Mouse (Mus musculus): Measurements from ENCODE around the gene Fem1b. TPM values are rescaled to one million over a fixed set of nuclear protein-coding genes. Genes with fewer than 3 reads are reported as not detected.

Gene Fem1b
- polyA plus RNA-seq (2015; fragmentation: Nextera tagmentation; extraction: Ambion mirVana) = 9.7 and 11.9 TPM in 2 replicates

DNA sequence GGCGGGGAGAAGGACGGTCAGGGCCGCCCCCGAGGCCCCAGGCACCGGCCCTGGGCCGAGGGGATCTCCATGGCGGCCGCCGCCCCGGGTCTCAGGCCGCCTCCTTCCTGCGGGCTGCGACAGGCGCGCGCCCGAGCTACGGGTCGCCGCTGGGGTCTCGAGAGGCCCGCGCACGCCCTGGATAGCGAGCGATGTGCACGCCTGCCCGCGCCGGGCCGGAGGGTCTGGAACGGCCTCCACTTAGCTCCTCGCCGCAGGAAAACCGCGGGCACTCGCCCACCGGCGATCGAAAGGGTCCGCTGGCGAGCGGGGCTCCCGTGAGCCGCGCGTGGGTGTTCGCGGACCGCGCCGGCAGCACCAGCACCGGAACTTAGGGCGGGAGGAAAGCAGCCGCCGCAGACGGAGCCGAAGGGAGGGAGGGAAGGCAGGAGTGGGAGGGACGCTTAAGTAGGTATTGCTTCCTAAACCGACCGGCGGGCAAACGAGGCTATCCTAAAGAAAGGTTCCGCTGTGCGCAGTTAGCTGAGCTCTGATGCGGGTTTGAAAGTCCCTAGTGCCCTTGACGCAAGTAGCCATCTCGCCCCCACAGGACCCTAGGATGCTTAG, at the start of gene Fem1b:
TSS of gene Fem1b (minus strand) at position 419 of the 606 bp plus-strand sequence.

DNA sequence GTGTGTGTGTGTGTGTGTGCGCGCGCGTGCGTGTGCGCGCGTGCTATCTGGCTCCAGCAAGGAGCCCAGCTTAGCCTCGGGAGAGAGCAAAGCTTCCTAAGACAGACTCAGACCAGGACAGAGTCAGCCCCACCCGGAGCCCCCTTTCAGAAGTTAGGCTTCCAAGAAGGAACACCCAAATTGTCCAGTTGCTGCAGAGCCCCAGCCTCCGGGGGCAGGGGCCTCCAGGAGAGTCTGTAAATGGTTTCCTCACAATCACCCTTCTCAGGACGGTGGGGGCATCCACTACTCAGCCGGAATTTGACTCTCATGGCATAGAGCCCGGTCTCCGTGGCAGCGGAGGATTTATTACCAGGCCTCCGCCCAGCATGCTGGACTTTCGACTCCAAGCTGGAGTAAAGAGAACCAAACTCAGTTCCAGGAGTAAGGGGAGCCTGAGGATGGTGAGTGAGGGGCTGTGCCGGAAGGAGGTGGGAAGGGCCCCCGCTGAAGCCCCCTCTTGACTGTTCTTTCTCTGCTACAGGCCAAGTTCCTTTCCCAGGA, 46.1 kb upstream of the Fem1b start, which contains the start of gene Calml4:
TSS of gene Calml4 (plus strand) at position 362 of the 543 bp plus-strand sequence.

GRCm38 (mm10) chr9:62838506-62839171, 26.9 kb upstream of the Fem1b start, which contains the start of gene Cln6:
Cln6 (plus strand) TSS chr9:62838785.

Other genes with a start within 250 kb of the Fem1b start
- 1.5 and 1.8 TPM in 2 replicates for gene Itga11, start 134.1 kb downstream of the Fem1b start, polyA plus RNA-seq (2015; fragmentation: Nextera tagmentation; extraction: Ambion mirVana)
- 19.6 and 22.7 TPM in 2 replicates for gene Cln6, start 26.9 kb upstream of the Fem1b start, polyA plus RNA-seq (2015; fragmentation: Nextera tagmentation; extraction: Ambion mirVana)
- 40.9 and 83.7 TPM in 2 replicates for gene Calml4, start 46.1 kb upstream of the Fem1b start, polyA plus RNA-seq (2015; fragmentation: Nextera tagmentation; extraction: Ambion mirVana)
- gene Pias1, start 176.0 kb upstream of the Fem1b start, polyA plus RNA-seq (2015; fragmentation: Nextera tagmentation; extraction: Ambion mirVana) = 32.5 and 43.9 TPM in 2 replicates